Mouse (Mus musculus): ENCODE measurements around the gene Adamts8. TPM values are rescaled to one million over a fixed set of nuclear protein-coding genes. Genes with fewer than 3 reads are reported as not detected.
A peak's percentile ranks its signal among the peaks of the same experiment; 100 is the strongest.

Gene Adamts8
- polyA plus RNA-seq, 1 experiment = 0.22 TPM

DNA sequence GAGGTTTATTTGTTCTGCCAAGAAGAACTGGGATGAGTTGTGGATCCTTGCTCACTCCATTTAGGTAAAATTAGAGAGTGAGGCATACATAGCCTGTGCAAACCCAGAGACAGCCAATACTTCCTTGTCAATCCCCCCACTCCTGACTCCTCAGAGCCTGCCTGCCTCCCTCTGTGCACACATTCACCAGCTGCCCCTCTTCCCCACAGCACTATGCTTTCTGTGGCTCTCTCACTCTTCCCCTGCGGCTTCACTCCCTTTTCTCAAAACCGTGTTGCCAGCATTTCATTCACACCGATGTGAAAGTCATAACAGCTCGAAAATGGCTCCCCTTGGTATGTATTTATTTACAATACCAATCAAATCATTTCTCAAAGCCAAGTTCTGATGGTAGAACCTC lies 10.0 kb upstream of the Adamts8 start:
- TF ChIP-seq POLR2A (IDR thresholded peaks at IDR 0.05; ENCODE audit: insufficient read depth, low read length) (no peak), EP300 (IDR thresholded peaks at IDR 0.05; ENCODE audit: insufficient read depth, low read depth, low read length) (no peak), CTCF (IDR thresholded peaks at IDR 0.05; ENCODE audit: low read depth, low read length) (no peak)
- no peak overlapping the region for H3K9ac ChIP-seq (ENCODE audit: low read depth, poor library complexity, severe bottlenecking)
- H3K9me3 ChIP-seq (replicated peaks; ENCODE audit: control insufficient read depth, insufficient read depth, low read length, poor library complexity, severe bottlenecking) = no peaks in the 10 kb centered on the region
- H3K27ac ChIP-seq (ENCODE audit: insufficient read depth, low read length) = no peak overlapping the region
- no peaks in the 10 kb centered on the region for H3K27me3 ChIP-seq (ENCODE audit: control insufficient read depth, insufficient read depth, low read length, poor library complexity, severe bottlenecking)
- no peaks in the 10 kb centered on the region for H3K36me3 ChIP-seq (ENCODE audit: control insufficient read depth, insufficient read depth, low read length, poor library complexity, severe bottlenecking)
- no peaks in the 10 kb centered on the region for H3K4me1 ChIP-seq (ENCODE audit: control insufficient read depth, insufficient read depth, low read length)
- no peak overlapping the region for H3K4me3 ChIP-seq (ENCODE audit: low read depth, low read length)

DNA sequence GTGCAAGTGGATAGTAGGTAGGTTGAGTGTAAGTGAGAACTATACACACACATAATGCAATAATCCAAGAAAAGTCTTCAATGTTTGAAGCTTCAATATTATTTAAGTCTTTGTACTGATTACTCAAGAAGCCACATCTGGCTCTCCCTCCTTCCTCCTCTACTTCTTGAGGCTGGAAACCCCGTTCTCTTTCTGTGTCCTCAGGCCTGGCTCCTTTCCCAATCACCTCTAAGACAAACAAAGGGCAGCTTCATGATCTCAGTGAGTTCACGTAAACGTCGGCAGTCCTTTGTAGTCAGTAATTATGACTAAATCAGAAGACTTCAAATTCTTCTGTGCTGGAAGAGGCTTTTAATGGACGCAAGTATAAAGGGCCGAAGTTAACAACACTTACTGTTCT lies 7.5 kb upstream of the Adamts8 start:
- no peak overlapping the region for H3K9ac ChIP-seq (ENCODE audit: low read depth, poor library complexity, severe bottlenecking)
- TF ChIP-seq EP300 (IDR thresholded peaks at IDR 0.05; ENCODE audit: insufficient read depth, low read depth, low read length) (no peak), CTCF (IDR thresholded peaks at IDR 0.05; ENCODE audit: low read depth, low read length) (no peak), POLR2A (IDR thresholded peaks at IDR 0.05; ENCODE audit: insufficient read depth, low read length) (no peak)
- no peaks in the 10 kb centered on the region for H3K4me1 ChIP-seq (ENCODE audit: control insufficient read depth, insufficient read depth, low read length)
- no peaks in the 10 kb centered on the region for H3K36me3 ChIP-seq (ENCODE audit: control insufficient read depth, insufficient read depth, low read length, poor library complexity, severe bottlenecking)
- no peaks in the 10 kb centered on the region for H3K9me3 ChIP-seq (replicated peaks; ENCODE audit: control insufficient read depth, insufficient read depth, low read length, poor library complexity, severe bottlenecking)
- no peak overlapping the region for H3K27ac ChIP-seq (ENCODE audit: insufficient read depth, low read length)
- H3K27me3 ChIP-seq (ENCODE audit: control insufficient read depth, insufficient read depth, low read length, poor library complexity, severe bottlenecking) = no peaks in the 10 kb centered on the region
- no peak overlapping the region for H3K4me3 ChIP-seq (ENCODE audit: low read depth, low read length)

DNA sequence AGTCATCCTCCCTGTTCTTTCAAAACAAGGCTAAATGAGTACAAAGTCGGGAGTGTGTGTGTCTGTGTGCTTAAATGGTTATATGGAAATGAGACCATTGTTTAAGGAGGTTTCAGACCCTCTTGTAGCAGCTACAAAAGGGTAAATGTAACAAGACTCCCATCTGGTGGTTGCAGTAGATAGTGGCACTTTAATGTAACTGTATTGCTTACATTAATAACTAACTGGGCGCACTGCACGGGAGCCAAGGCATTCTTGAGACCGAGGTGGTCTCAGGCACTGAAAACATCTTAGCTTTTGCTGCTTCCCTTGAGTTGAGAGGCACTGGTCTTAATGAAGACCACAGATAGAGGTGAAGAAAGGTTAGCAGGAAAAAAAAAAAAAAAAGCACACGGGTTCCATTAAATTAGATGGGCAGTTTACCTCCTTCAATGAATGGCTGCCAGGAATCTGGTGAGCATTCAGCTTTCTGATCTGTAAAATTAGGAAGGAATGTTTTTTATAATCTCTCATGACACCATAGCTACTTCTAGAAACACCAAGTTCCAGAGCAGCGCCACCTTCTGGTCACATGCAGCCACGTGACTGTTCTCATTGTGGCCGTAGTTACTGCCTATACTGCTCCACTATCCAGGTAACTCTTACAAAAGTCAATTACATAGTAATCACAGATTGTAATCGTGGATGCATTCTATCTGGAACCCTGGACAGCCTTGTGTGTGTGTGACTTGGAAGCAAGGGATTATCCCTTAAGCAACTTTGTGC lies 5.5 kb upstream of the Adamts8 start:
- no peak overlapping the region for H3K9ac ChIP-seq (ENCODE audit: low read depth, poor library complexity, severe bottlenecking)
- no peak for TF ChIP-seq POLR2A (IDR thresholded peaks at IDR 0.05; ENCODE audit: insufficient read depth, low read length)
- TF ChIP-seq CTCF (IDR thresholded peaks at IDR 0.05; ENCODE audit: low read depth, low read length) = peak; percentile 76
- no peak for TF ChIP-seq EP300 (IDR thresholded peaks at IDR 0.05; ENCODE audit: insufficient read depth, low read depth, low read length)
- no peak overlapping the region for H3K27ac ChIP-seq (ENCODE audit: insufficient read depth, low read length)

DNA sequence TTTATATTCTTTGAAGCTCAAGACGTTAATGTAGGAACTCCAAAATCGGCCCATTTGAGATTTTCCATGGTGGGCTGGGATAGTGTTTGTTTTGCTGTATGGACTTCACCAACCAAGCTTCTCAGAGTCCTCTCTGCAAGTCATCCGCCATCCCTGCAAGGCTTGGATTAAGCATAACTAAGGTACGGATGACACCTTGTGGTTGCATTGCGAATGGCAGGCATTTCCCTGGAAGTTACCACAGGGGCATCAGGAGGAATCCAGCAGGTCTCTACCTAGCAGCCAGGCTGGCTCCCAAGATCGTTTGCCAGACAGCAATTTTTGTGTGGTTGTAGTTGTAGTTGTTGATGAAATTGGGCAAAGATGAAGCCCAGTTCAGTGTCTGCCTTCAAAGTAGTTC lies 2.0 kb upstream of the Adamts8 start:
- H3K27me3 ChIP-seq (ENCODE audit: control insufficient read depth, insufficient read depth, low read length, poor library complexity, severe bottlenecking) = peaks cover 10% of the 10 kb centered on the region
- no peak overlapping the region for H3K4me3 ChIP-seq (ENCODE audit: low read depth, low read length)
- TF ChIP-seq POLR2A (IDR thresholded peaks at IDR 0.05; ENCODE audit: insufficient read depth, low read length) (no peak), CTCF (IDR thresholded peaks at IDR 0.05; ENCODE audit: low read depth, low read length) (peak; percentile 78), EP300 (IDR thresholded peaks at IDR 0.05; ENCODE audit: insufficient read depth, low read depth, low read length) (no peak)
- no peaks in the 10 kb centered on the region for H3K9me3 ChIP-seq (replicated peaks; ENCODE audit: control insufficient read depth, insufficient read depth, low read length, poor library complexity, severe bottlenecking)
- no peak overlapping the region for H3K27ac ChIP-seq (ENCODE audit: insufficient read depth, low read length)
- H3K36me3 ChIP-seq (ENCODE audit: control insufficient read depth, insufficient read depth, low read length, poor library complexity, severe bottlenecking) = no peaks in the 10 kb centered on the region
- H3K9ac ChIP-seq (ENCODE audit: low read depth, poor library complexity, severe bottlenecking) = no peak overlapping the region
- H3K4me1 ChIP-seq (ENCODE audit: control insufficient read depth, insufficient read depth, low read length) = no peaks in the 10 kb centered on the region

More for the DNA sequence above, 5.5 kb upstream of the Adamts8 start:
- Histone ChIP-seq H3K9me3 (replicated peaks; ENCODE audit: control insufficient read depth, insufficient read depth, low read length, poor library complexity, severe bottlenecking) (no peaks in the 10 kb centered on the region), H3K4me1 (ENCODE audit: control insufficient read depth, insufficient read depth, low read length) (no peaks in the 10 kb centered on the region), H3K27me3 (ENCODE audit: control insufficient read depth, insufficient read depth, low read length, poor library complexity, severe bottlenecking) (no peaks in the 10 kb centered on the region; the same call in 1 of the 2 replicates), H3K36me3 (ENCODE audit: control insufficient read depth, insufficient read depth, low read length, poor library complexity, severe bottlenecking) (no peaks in the 10 kb centered on the region), H3K4me3 (ENCODE audit: low read depth, low read length) (no peak overlapping the region)

DNA sequence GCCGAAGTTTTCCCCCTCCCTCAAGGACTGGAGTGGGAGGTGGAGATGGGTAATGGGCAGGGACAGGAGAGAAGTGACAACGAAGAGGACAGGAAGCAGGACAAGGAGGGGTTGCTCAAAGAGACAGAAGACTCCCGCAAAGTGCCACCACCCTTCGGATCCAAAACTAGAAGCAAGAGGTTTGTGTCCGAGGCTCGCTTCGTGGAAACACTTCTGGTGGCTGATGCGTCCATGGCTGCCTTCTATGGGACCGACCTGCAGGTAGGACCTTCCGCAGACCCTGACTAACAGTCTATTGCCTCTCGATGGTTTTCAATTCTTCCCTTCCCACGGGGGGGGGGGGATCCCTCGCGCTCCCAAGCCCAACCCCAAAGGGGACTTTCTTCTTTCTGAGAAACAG lies 979 bp downstream of the Adamts8 start:
- Histone ChIP-seq H3K27ac (ENCODE audit: insufficient read depth, low read length) (no peak overlapping the region), H3K36me3 (ENCODE audit: control insufficient read depth, insufficient read depth, low read length, poor library complexity, severe bottlenecking) (no peaks in the 10 kb centered on the region), H3K27me3 (ENCODE audit: control insufficient read depth, insufficient read depth, low read length, poor library complexity, severe bottlenecking) (peaks cover 10% of the 10 kb centered on the region), H3K4me3 (ENCODE audit: low read depth, low read length) (peak overlapping the region; percentile 31), H3K9ac (ENCODE audit: low read depth, poor library complexity, severe bottlenecking) (peak overlapping the region; percentile 55), H3K9me3 (replicated peaks; ENCODE audit: control insufficient read depth, insufficient read depth, low read length, poor library complexity, severe bottlenecking) (no peaks in the 10 kb centered on the region), H3K4me1 (ENCODE audit: control insufficient read depth, insufficient read depth, low read length) (no peaks in the 10 kb centered on the region)
- no peak for TF ChIP-seq POLR2A (IDR thresholded peaks at IDR 0.05; ENCODE audit: insufficient read depth, low read length)
- no peak for TF ChIP-seq CTCF (IDR thresholded peaks at IDR 0.05; ENCODE audit: low read depth, low read length)
- no peak for TF ChIP-seq EP300 (IDR thresholded peaks at IDR 0.05; ENCODE audit: insufficient read depth, low read depth, low read length)

DNA sequence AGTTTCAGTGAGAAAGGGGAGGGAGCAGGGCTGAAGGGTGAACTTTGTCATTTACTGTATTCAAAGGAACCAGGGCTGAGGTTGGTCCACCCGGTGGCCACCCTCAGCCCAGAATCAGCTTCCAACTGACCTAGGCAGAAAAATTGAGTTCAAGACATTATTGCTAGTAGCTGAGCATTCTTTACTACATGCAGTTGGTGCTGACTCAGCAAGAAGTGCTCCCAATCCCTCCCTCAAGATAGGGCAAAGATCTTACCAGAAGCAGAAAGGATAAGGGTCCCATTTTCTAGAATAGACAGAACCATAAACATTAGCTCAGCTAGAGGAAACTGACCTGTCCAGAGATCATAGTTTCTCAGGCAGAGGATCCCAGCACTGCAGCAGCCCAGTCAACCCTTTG lies 1.9 kb downstream of the Adamts8 start:
- Histone ChIP-seq H3K4me3 (ENCODE audit: low read depth, low read length) (no peak overlapping the region), H3K36me3 (ENCODE audit: control insufficient read depth, insufficient read depth, low read length, poor library complexity, severe bottlenecking) (no peaks in the 10 kb centered on the region), H3K27me3 (ENCODE audit: control insufficient read depth, insufficient read depth, low read length, poor library complexity, severe bottlenecking) (peaks cover 10% of the 10 kb centered on the region), H3K9ac (ENCODE audit: low read depth, poor library complexity, severe bottlenecking) (no peak overlapping the region), H3K9me3 (replicated peaks; ENCODE audit: control insufficient read depth, insufficient read depth, low read length, poor library complexity, severe bottlenecking) (no peaks in the 10 kb centered on the region), H3K27ac (ENCODE audit: insufficient read depth, low read length) (no peak overlapping the region), H3K4me1 (ENCODE audit: control insufficient read depth, insufficient read depth, low read length) (no peaks in the 10 kb centered on the region)
- TF ChIP-seq CTCF (IDR thresholded peaks at IDR 0.05; ENCODE audit: low read depth, low read length) (no peak), POLR2A (IDR thresholded peaks at IDR 0.05; ENCODE audit: insufficient read depth, low read length) (no peak), EP300 (IDR thresholded peaks at IDR 0.05; ENCODE audit: insufficient read depth, low read depth, low read length) (no peak)
